Mouse (Mus musculus): ENCODE measurements at regions not wholly inside any gene's neighbourhood (a gene's known extent, or its start where the extent isn't known, plus 50 kb on each side); places are given as distances from the start of the nearest gene placed in this dataset.

GRCm38 (mm10) chr13:99046737-99047136, 62.4 kb upstream of the 1700024P04Rik start:
- H3K4me3 ChIP-seq, result no peak overlapping the region
- no peaks in the 10 kb centered on the region for H3K27me3 ChIP-seq (ENCODE audit: poor library complexity, severe bottlenecking)
- no peak overlapping the region for H3K27ac ChIP-seq
- no peaks in the 10 kb centered on the region for H3K9me3 ChIP-seq
- WGBS, result 83% methylated on average over 1 of the region's 1 CpGs
- DNase-seq (ENCODE audit: extremely low spot score, low spot score), result no peak
- H3K4me1 ChIP-seq, result no peaks in the 10 kb centered on the region
- no peaks in the 10 kb centered on the region for H3K36me3 ChIP-seq (replicated peaks)

GRCm38 (mm10) chr13:99042086-99042485, 57.7 kb upstream of the 1700024P04Rik start:
- no peaks in the 10 kb centered on the region for H3K27me3 ChIP-seq (ENCODE audit: poor library complexity, severe bottlenecking)
- H3K4me1 ChIP-seq, result peaks cover 27% of the 10 kb centered on the region
- no peaks in the 10 kb centered on the region for H3K36me3 ChIP-seq (replicated peaks)
- H3K9me3 ChIP-seq, result no peaks in the 10 kb centered on the region; the same call in 1 of the 2 replicates
- no peak overlapping the region for H3K4me3 ChIP-seq
- 90% methylated on average over 6 of the region's 6 CpGs for WGBS
- no peak for DNase-seq (ENCODE audit: extremely low spot score, low spot score)
- no peak overlapping the region for H3K27ac ChIP-seq

- WGBS, result 92% methylated on average over 6 of the region's 6 CpGs
- Histone ChIP-seq H3K4me3 (no peak overlapping the region), H3K36me3 (replicated peaks) (no peaks in the 10 kb centered on the region), H3K9me3 (no peaks in the 10 kb centered on the region; the same call in 1 of the 2 replicates), H3K27ac (no peak overlapping the region), H3K4me1 (peaks cover 27% of the 10 kb centered on the region), H3K27me3 (ENCODE audit: poor library complexity, severe bottlenecking) (no peaks in the 10 kb centered on the region)
- DNase-seq (ENCODE audit: extremely low spot score, low spot score), result no peak
Measured at GRCm38 (mm10) chr13:99041256-99041655, 56.9 kb upstream of the 1700024P04Rik start.

- Histone ChIP-seq H3K9me3 (no peaks in the 10 kb centered on the region; the same call in 1 of the 2 replicates), H3K36me3 (replicated peaks) (no peaks in the 10 kb centered on the region), H3K4me1 (peaks cover 27% of the 10 kb centered on the region), H3K27me3 (ENCODE audit: poor library complexity, severe bottlenecking) (no peaks in the 10 kb centered on the region), H3K27ac (no peak overlapping the region), H3K4me3 (no peak overlapping the region)
- WGBS, result 91% methylated on average over 6 of the region's 6 CpGs
- no peak for DNase-seq (ENCODE audit: extremely low spot score, low spot score)
Measured at GRCm38 (mm10) chr13:99040846-99041245, 56.5 kb upstream of the 1700024P04Rik start.

GRCm38 (mm10) chr13:99040171-99040570, 55.8 kb upstream of the 1700024P04Rik start:
- no peaks in the 10 kb centered on the region for H3K27me3 ChIP-seq (ENCODE audit: poor library complexity, severe bottlenecking)
- no peak overlapping the region for H3K27ac ChIP-seq
- no peak overlapping the region for H3K4me3 ChIP-seq
- H3K9me3 ChIP-seq, result no peaks in the 10 kb centered on the region; the same call in 1 of the 2 replicates
- no peaks in the 10 kb centered on the region for H3K36me3 ChIP-seq (replicated peaks)
- no peak for DNase-seq (ENCODE audit: extremely low spot score, low spot score)
- H3K4me1 ChIP-seq, result peaks cover 27% of the 10 kb centered on the region
- WGBS, result 80% methylated on average over 4 of the region's 4 CpGs

- H3K4me3 ChIP-seq, result no peak overlapping the region
- no peaks in the 10 kb centered on the region for H3K27me3 ChIP-seq (ENCODE audit: poor library complexity, severe bottlenecking)
- no peaks in the 10 kb centered on the region for H3K36me3 ChIP-seq (replicated peaks)
- WGBS, result 89% methylated on average over 7 of the region's 7 CpGs
- H3K27ac ChIP-seq, result no peak overlapping the region; the same call in 1 of the 2 replicates
- no peaks in the 10 kb centered on the region; the same call in 1 of the 2 replicates for H3K9me3 ChIP-seq
- no peak for DNase-seq (ENCODE audit: extremely low spot score, low spot score)
- peaks cover 27% of the 10 kb centered on the region for H3K4me1 ChIP-seq
Measured at GRCm38 (mm10) chr13:99039063-99039385, 54.7 kb upstream of the 1700024P04Rik start.

- DNase-seq (ENCODE audit: extremely low spot score, low spot score), result no peak
- no peak overlapping the region; the same call in 1 of the 2 replicates for H3K27ac ChIP-seq
- no peaks in the 10 kb centered on the region; the same call in 1 of the 2 replicates for H3K9me3 ChIP-seq
- H3K4me1 ChIP-seq, result peaks cover 27% of the 10 kb centered on the region
- H3K4me3 ChIP-seq, result no peak overlapping the region
- 62% methylated on average over 15 of the region's 15 CpGs for WGBS
- H3K27me3 ChIP-seq (ENCODE audit: poor library complexity, severe bottlenecking), result peaks cover 3% of the 10 kb centered on the region
- no peaks in the 10 kb centered on the region for H3K36me3 ChIP-seq (replicated peaks)
Measured at GRCm38 (mm10) chr13:99038198-99039062, 54.1 kb upstream of the 1700024P04Rik start.

- DNase-seq (ENCODE audit: extremely low spot score, low spot score), result no peak
- Histone ChIP-seq H3K4me3 (no peak overlapping the region), H3K4me1 (peaks cover 27% of the 10 kb centered on the region), H3K27ac (no peak overlapping the region), H3K27me3 (ENCODE audit: poor library complexity, severe bottlenecking) (peaks cover 8% of the 10 kb centered on the region), H3K9me3 (no peaks in the 10 kb centered on the region; the same call in 1 of the 2 replicates), H3K36me3 (replicated peaks) (no peaks in the 10 kb centered on the region)
- WGBS, result 90% methylated on average over 4 of the region's 4 CpGs
Measured at GRCm38 (mm10) chr13:99037131-99037530, 52.8 kb upstream of the 1700024P04Rik start.

All from forebrain, embryonic 10.5 days (tissue).